Mouse (Mus musculus): ENCODE data around the gene Ino80b. TPM values are rescaled to one million over a fixed set of nuclear protein-coding genes. Genes with fewer than 3 reads are reported as not detected.

Gene Ino80b
- total RNA-seq, 2 experiments from 2014 or later = 14.5 to 16.0 TPM

GRCm38 (mm10) chr6:83092416-83093127, 32.7 kb downstream of the Ino80b start:
- intact Hi-C loops (cut with DNase I) = no loop called here
- DNase-seq = no peak

GRCm38 (mm10) chr6:83087926-83088260, 37.3 kb downstream of the Ino80b start:
- peak in 1 of 2 experiments; percentile 47 for DNase-seq
- intact Hi-C loops (cut with DNase I) = no loop called here

- intact Hi-C loops (cut with DNase I) = no loop called here
- DNase-seq = peak; percentile 45 to 47
Observed at GRCm38 (mm10) chr6:83087205-83087925, 37.9 kb downstream of the Ino80b start.

- intact Hi-C loops (cut with DNase I) = no loop called here
- DNase-seq = peak in 1 of 2 experiments; percentile 18
Observed at GRCm38 (mm10) chr6:83086121-83087035, 38.9 kb downstream of the Ino80b start, which contains the start of gene Lbx2. TSS of gene Lbx2 (plus strand) at chr6:83086367.

- no peak for DNase-seq
- intact Hi-C loops (cut with DNase I) = no loop called here
Observed at GRCm38 (mm10) chr6:83084477-83084876, 40.8 kb downstream of the Ino80b start.

- no peak for DNase-seq
- intact Hi-C loops (cut with DNase I) = no loop called here
Observed at GRCm38 (mm10) chr6:83083497-83083896, 41.7 kb downstream of the Ino80b start.

- intact Hi-C loops (cut with DNase I) = no loop called here
- DNase-seq = no peak
Observed at GRCm38 (mm10) chr6:83080210-83080609, 45.0 kb downstream of the Ino80b start.

- intact Hi-C loops (cut with DNase I) = loop anchor here (1.0 kb wide), 3 partner anchors 23 to 82 kb away; partner anchors contain the start of genes Aup1, Ccdc142 and Gm42688
Observed at GRCm38 (mm10) chr6:83078324-83078858, 46.8 kb downstream of the Ino80b start.

GRCm38 (mm10) chr6:83077630-83078323, 47.5 kb downstream of the Ino80b start, which contains the start of gene Pcgf1:
TSS of gene Pcgf1 (plus strand) at chr6:83077869.
- DNase-seq = no peak
- intact Hi-C loops (cut with DNase I) = loop anchor here (1.0 kb wide), 3 partner anchors 23 to 81 kb away; partner anchors contain the start of genes Aup1, Ccdc142 and Gm42688

More at GRCm38 (mm10) chr6:83078324-83078858, 46.8 kb downstream of the Ino80b start:
- DNase-seq = peak; percentile 100

GRCm38 (mm10) chr6:83074979-83075378, 50.3 kb downstream of the Ino80b start:
- no peak for DNase-seq
- intact Hi-C loops (cut with DNase I) = no loop called here

Small RNAs within 50 kb of the gene (microRNA-seq; reads per million reads assigned to microRNA genes)
- gene Mir3470a (ENCODE audit: borderline number of aligned reads in 2 of 2) = 0 reads per million in 2 experiments

Other genes starting within 250 kb of the Ino80b start
- under 1 TPM; 0.22 TPM for gene Sema4f, start 185.7 kb downstream of the Ino80b start, total RNA-seq (2021)
- gene M1ap, start 178.5 kb downstream of the Ino80b start, total RNA-seq (2021) = not detected
- gene Dok1, start 92.0 kb downstream of the Ino80b start, total RNA-seq (2021) = 1 to 10 TPM; 2.8 to 4.3 TPM
- 1 to 10 TPM; 2.9 to 3.1 TPM for gene Loxl3, start 91.3 kb downstream of the Ino80b start, total RNA-seq (2021)
- gene Aup1, start 70.9 kb downstream of the Ino80b start, total RNA-seq (2021) = 10 to 100 TPM; 78.1 to 82.2 TPM
- gene Htra2, start 70.2 kb downstream of the Ino80b start, total RNA-seq (2021) = 10 to 100 TPM; 34.2 to 35.4 TPM
- gene Dqx1, start 67.6 kb downstream of the Ino80b start, total RNA-seq (2021) = under 1 TPM; 0.65 to 0.89 TPM
- not detected for gene Tlx2, start 55.1 kb downstream of the Ino80b start, total RNA-seq (2021)
- 10 to 100 TPM in 1 of 2 experiments, 1 to 10 TPM in 1; 8.6 to 10.1 TPM for gene Pcgf1, start 47.6 kb downstream of the Ino80b start, total RNA-seq (2021)
- 1 to 10 TPM in 1 of 2 experiments, under 1 TPM in 1; 0.68 to 1.1 TPM for gene Lbx2, start 39.1 kb downstream of the Ino80b start, total RNA-seq (2021)
- gene Ccdc142, start 23.8 kb downstream of the Ino80b start, total RNA-seq (2021) = 1 to 10 TPM; 1.4 to 1.5 TPM
- gene Gm42688, start 23.8 kb downstream of the Ino80b start, total RNA-seq (2021) = 1 to 10 TPM; 1.1 to 1.4 TPM
- 100 to 1,000 TPM; 123 to 132 TPM for gene Mrpl53, start 16.4 kb downstream of the Ino80b start, total RNA-seq (2021)
- 1 to 10 TPM; 8.2 to 8.8 TPM for gene Mogs, start 9.9 kb downstream of the Ino80b start, total RNA-seq (2021)
- gene Wbp1, start 3.9 kb downstream of the Ino80b start, total RNA-seq (2021) = 10 to 100 TPM; 71.0 to 71.7 TPM
- gene Rtkn, start 10.0 kb upstream of the Ino80b start, total RNA-seq (2021) = 1 to 10 TPM; 4.6 to 5.5 TPM
- 1 to 10 TPM; 1.4 to 1.5 TPM for gene Wdr54, start 31.0 kb upstream of the Ino80b start, total RNA-seq (2021)
- gene 1700003E16Rik, start 31.0 kb upstream of the Ino80b start, total RNA-seq (2021) = under 1 TPM; 0.16 to 0.39 TPM
- gene Dctn1, start 40.5 kb upstream of the Ino80b start, total RNA-seq (2021) = 100 to 1,000 TPM; 137 to 139 TPM
- gene Slc4a5, start 94.4 kb upstream of the Ino80b start, total RNA-seq (2021) = not detected
- 1 to 10 TPM; 2.2 to 3.0 TPM for gene Mthfd2, start 200.5 kb upstream of the Ino80b start, total RNA-seq (2021)
- gene Mob1a, start 200.6 kb upstream of the Ino80b start, total RNA-seq (2021) = 10 to 100 TPM; 22.9 to 24.9 TPM
- gene Bola3, start 223.7 kb upstream of the Ino80b start, total RNA-seq (2021) = 100 to 1,000 TPM; 329 to 387 TPM